Mouse (Mus musculus): ENCODE results near the gene Add1. TPM values are rescaled to one million over a fixed set of nuclear protein-coding genes. Genes with fewer than 3 reads are reported as not detected.

Add1 gene
- polyA plus RNA-seq, 1 experiment, result 191 TPM

DNA sequence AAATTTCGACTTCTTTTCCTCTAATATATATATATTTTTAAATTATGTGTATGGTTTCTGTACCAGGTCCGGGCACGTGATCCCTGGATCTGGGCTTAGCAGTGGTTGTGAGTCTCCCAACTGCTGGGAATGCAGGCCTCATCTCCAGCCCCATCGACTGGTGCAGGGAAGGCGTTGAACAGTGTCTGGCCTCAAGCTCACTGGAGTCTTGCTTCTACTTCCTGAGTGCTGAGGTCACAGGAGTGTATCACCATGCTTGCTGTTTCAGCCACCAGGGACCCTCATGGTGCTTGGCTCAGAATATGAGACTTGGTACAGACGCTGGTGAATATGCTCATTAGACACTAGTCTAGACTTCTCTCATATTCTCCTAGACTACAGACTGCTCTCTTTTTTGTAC is 19.2 kb downstream of the Add1 start:
- H3K4me1 ChIP-seq (ENCODE audit: control insufficient read depth, insufficient read depth, low read length), result no peaks in the 10 kb centered on the region
- H3K27ac ChIP-seq (ENCODE audit: insufficient read depth, low read length), result no peak overlapping the region
- no peak for TF ChIP-seq POLR2A (IDR thresholded peaks at IDR 0.05; ENCODE audit: low read depth, low read length)
- TF ChIP-seq CTCF (IDR thresholded peaks at IDR 0.05; ENCODE audit: borderline replicate concordance, insufficient read depth, low read length), result no peak
- H3K4me3 ChIP-seq (ENCODE audit: insufficient read depth, low read length), result no peak overlapping the region

DNA sequence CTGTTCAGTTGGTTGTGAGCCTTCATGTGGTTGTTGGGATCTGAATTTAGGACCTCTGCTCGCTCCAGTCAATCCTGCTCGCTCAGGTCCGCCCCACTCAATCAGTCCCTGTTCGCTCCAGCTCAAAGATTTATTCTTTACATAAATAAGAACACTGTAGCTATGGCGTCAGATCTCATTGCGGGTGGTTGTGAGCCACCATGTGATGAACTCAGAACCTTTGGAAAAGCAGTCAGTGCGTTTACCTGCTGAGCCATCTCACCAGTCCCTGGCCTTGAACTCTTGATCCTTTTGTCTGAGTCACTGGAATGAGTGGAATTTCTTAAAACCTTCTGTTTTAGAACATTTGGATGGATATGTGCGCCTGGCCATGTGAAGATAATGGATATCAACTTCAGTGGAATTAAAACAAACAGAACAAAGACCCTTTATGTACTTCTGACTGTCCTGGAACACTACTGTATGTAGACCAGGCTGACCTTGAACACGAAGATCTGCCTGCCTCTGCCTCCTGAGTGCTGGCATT is 19.8 kb downstream of the Add1 start:
- H3K27ac ChIP-seq (ENCODE audit: insufficient read depth, low read length), result no peak overlapping the region
- no peak overlapping the region for H3K4me3 ChIP-seq (ENCODE audit: insufficient read depth, low read length)
- H3K4me1 ChIP-seq (ENCODE audit: control insufficient read depth, insufficient read depth, low read length), result no peaks in the 10 kb centered on the region
- TF ChIP-seq CTCF (IDR thresholded peaks at IDR 0.05; ENCODE audit: borderline replicate concordance, insufficient read depth, low read length) (no peak), POLR2A (IDR thresholded peaks at IDR 0.05; ENCODE audit: low read depth, low read length) (no peak)

DNA sequence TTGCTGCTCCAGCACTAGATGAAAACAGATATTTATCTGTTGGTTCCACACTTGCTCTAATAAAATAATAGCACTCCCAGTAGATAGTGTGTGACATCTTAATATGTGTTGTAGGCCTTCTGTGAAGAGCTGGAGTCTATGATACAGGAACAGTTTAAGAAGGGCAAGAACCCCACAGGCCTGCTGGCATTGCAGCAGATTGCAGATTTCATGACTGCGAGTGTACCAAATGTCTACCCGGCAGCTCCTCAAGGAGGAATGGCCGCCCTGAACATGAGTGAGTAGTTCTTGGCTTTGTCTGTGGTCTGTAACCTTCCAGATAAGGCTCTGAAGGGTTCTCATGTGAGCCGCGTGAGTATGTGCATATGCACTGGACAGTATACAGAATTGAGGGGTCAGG is 31.1 kb downstream of the Add1 start:
- no peaks in the 10 kb centered on the region; the same call in 1 of the 2 replicates for H3K4me1 ChIP-seq (ENCODE audit: control insufficient read depth, insufficient read depth, low read length)
- no peak overlapping the region for H3K27ac ChIP-seq (ENCODE audit: insufficient read depth, low read length)
- no peak for TF ChIP-seq CTCF (IDR thresholded peaks at IDR 0.05; ENCODE audit: borderline replicate concordance, insufficient read depth, low read length)
- no peak for TF ChIP-seq POLR2A (IDR thresholded peaks at IDR 0.05; ENCODE audit: low read depth, low read length)
- H3K4me3 ChIP-seq (ENCODE audit: insufficient read depth, low read length), result no peak overlapping the region

DNA sequence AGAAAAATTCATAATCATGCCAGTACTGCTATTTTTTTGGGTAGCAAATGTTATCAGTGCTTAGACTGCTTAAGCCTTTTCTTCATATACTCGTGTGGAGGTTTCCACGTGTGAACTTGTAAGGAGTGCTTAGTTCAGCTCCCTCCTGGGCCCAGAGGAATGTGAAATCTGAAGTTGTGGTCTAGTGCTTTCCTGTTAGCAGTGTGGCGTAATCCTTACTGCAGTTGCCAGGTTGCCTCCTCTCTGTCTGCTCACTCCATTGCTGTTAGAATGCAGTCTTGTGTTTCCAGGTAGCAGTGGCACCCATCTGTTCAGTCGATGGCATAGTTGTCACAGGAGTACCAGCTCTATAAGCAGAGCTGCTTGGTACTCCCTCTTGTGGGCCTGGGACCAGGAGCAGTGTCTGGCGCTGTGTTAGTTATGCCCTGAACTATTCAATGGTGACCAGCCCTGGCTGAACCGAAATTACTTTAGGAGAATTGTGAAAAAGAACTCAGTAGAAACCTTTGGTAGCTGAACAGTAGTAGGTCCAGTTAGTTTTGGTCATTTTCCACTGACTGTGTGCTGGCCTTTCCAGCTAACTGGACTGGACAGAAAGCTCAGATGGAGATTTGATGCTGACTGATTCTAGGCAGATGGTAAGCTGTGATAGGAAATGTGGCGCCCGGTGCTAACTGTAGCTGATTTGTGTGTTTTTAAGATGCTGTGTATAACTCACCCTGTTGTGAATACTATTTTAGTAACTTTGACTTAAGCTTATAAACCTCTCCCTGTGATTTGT is 33.8 kb downstream of the Add1 start:
- Histone ChIP-seq H3K27ac (ENCODE audit: insufficient read depth, low read length) (no peak overlapping the region), H3K4me3 (ENCODE audit: insufficient read depth, low read length) (no peak overlapping the region), H3K4me1 (ENCODE audit: control insufficient read depth, insufficient read depth, low read length) (no peaks in the 10 kb centered on the region; the same call in 1 of the 2 replicates)
- TF ChIP-seq CTCF (IDR thresholded peaks at IDR 0.05; ENCODE audit: borderline replicate concordance, insufficient read depth, low read length) (no peak), POLR2A (IDR thresholded peaks at IDR 0.05; ENCODE audit: low read depth, low read length) (no peak)

DNA sequence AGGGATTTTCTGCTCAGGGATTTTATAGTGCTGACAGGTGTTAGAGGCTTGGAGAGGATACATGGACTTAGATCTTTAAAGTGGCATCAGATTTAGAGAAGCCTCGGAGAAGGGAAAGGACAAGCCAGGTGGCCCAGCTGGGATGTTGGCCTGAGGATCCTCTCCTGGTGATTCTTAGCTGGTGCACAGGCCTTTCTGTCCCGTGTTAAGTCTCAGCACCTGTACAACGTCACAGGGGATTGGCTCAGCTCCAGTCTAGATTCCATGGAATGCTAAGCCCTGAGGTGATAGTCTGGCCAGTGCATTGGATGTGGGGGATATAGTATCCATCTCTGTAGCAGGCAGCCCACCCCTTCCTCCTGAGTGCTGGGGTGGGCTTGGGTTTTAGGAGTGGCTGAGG is 34.8 kb downstream of the Add1 start:
- H3K4me1 ChIP-seq (ENCODE audit: control insufficient read depth, insufficient read depth, low read length), result no peaks in the 10 kb centered on the region; the same call in 1 of the 2 replicates

DNA sequence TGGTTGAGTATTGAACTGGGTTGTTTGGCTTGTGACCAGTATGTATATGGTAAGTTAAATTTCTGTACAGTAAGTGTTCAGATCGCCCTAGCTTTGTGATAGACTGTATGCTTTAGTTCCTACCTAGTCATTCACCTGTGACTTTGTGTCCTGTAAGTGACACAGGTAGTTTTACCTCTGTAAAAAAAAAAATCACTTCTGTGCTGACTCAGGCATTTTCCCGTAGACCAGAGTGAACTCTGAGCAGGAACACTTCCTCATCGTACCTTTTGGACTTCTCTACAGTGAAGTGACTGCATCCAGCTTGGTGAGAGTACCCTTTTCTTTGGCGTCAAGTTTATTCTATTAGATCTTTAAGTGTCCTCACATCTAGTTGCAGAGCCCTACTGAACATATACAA is 36.5 kb downstream of the Add1 start:
- H3K27ac ChIP-seq (ENCODE audit: insufficient read depth, low read length), result no peak overlapping the region
- TF ChIP-seq CTCF (IDR thresholded peaks at IDR 0.05; ENCODE audit: borderline replicate concordance, insufficient read depth, low read length) (no peak), POLR2A (IDR thresholded peaks at IDR 0.05; ENCODE audit: low read depth, low read length) (no peak)
- no peaks in the 10 kb centered on the region; the same call in 1 of the 2 replicates for H3K4me1 ChIP-seq (ENCODE audit: control insufficient read depth, insufficient read depth, low read length)
- H3K4me3 ChIP-seq (ENCODE audit: insufficient read depth, low read length), result no peak overlapping the region

More for the DNA sequence above, 34.8 kb downstream of the Add1 start:
- H3K4me3 ChIP-seq (ENCODE audit: insufficient read depth, low read length), result no peak overlapping the region
- H3K27ac ChIP-seq (ENCODE audit: insufficient read depth, low read length), result no peak overlapping the region
- TF ChIP-seq CTCF (IDR thresholded peaks at IDR 0.05; ENCODE audit: borderline replicate concordance, insufficient read depth, low read length) (no peak), POLR2A (IDR thresholded peaks at IDR 0.05; ENCODE audit: low read depth, low read length) (no peak)

DNA sequence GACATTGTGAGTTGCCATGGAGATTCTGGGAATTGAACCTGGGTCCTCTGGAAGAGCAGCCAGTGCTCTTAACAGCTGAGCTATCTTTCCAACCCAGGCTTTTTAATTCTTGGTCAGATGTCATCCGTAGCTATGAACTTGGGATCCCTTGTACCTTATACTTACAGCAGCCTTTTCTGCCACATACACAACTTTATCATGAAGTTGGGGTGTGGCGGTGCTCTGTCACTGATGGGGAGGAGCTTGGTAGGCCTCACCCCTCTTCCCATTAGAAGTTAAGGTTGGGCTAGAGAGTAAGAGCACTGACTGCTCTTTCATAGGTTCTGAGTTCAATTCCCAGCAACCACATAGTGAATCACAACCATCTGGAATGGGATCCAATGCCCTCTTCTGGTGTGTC is 59.5 kb downstream of the Add1 start:
- TF ChIP-seq POLR2A (IDR thresholded peaks at IDR 0.05; ENCODE audit: low read depth, low read length) (no peak), CTCF (IDR thresholded peaks at IDR 0.05; ENCODE audit: borderline replicate concordance, insufficient read depth, low read length) (no peak)
- Histone ChIP-seq H3K4me3 (ENCODE audit: insufficient read depth, low read length) (no peak overlapping the region), H3K4me1 (ENCODE audit: control insufficient read depth, insufficient read depth, low read length) (no peaks in the 10 kb centered on the region)

DNA sequence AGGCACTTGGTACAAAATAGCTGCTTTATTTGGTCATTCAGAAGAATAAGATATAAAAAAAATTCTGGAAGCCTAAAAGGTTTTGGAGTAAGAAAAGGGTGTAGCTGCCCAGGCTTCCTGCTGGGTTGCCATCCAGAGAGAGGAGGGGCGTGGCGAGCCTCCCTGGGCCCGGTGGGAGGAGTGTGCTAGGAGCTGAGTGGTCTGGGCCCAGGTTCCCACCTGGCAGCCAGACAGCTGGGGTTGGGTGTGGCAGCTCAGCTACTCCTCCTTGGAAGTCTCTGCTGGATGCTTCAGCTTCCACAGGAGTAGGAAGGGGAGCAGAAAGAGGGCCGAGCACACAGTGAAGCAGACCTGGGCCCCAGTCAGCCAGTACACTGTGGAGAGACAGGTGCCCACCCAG is 60.2 kb downstream of the Add1 start:
- Histone ChIP-seq H3K27ac (ENCODE audit: insufficient read depth, low read length) (no peak overlapping the region), H3K4me3 (ENCODE audit: insufficient read depth, low read length) (no peak overlapping the region), H3K4me1 (ENCODE audit: control insufficient read depth, insufficient read depth, low read length) (no peaks in the 10 kb centered on the region)
- TF ChIP-seq CTCF (IDR thresholded peaks at IDR 0.05; ENCODE audit: borderline replicate concordance, insufficient read depth, low read length) (no peak), POLR2A (IDR thresholded peaks at IDR 0.05; ENCODE audit: low read depth, low read length) (no peak)

More for the DNA sequence above, 59.5 kb downstream of the Add1 start:
- H3K27ac ChIP-seq (ENCODE audit: insufficient read depth, low read length), result no peak overlapping the region

DNA sequence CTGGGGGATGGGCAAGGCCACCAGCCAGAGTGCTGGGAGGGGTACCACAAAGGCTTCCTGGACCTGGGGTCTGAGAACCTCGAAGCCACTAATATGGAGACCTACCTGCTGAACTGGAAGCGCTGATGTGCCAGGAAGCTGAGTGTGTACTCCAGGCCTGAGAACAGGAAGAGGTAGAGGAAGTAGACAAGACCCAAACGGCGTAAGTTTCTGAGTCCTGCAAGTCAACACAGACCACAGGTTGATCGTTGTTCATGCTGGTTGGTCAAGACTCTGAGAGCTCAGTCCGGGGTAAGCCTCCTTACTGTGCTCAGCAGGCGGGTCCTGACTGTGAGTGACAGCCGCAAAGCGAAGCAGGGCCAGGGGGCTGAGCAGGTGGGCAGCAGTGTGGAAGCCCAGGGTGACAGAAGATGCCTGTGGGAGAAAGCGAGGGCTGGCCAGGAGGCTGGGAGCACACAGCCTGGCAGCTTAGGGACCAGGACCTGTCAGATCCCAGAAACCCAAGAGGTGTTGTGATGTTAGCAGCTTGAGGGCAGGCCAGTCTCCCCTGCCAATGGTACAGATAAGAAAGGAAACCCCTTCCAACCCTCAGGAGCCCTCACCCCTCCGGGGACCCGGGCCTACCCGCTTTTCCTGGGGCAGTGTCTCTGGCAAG is 61.4 kb downstream of the Add1 start:
- H3K27ac ChIP-seq (ENCODE audit: insufficient read depth, low read length), result no peak overlapping the region
- no peak overlapping the region for H3K4me3 ChIP-seq (ENCODE audit: insufficient read depth, low read length)
- no peaks in the 10 kb centered on the region for H3K4me1 ChIP-seq (ENCODE audit: control insufficient read depth, insufficient read depth, low read length)
- TF ChIP-seq CTCF (IDR thresholded peaks at IDR 0.05; ENCODE audit: borderline replicate concordance, insufficient read depth, low read length), result no peak
- TF ChIP-seq POLR2A (IDR thresholded peaks at IDR 0.05; ENCODE audit: low read depth, low read length), result no peak

Measured in embryonic fibroblast, embryonic 13.5 days (primary cell).